Mouse (Mus musculus): ENCODE results near the gene Syn1.

Gene Syn1

DNA sequence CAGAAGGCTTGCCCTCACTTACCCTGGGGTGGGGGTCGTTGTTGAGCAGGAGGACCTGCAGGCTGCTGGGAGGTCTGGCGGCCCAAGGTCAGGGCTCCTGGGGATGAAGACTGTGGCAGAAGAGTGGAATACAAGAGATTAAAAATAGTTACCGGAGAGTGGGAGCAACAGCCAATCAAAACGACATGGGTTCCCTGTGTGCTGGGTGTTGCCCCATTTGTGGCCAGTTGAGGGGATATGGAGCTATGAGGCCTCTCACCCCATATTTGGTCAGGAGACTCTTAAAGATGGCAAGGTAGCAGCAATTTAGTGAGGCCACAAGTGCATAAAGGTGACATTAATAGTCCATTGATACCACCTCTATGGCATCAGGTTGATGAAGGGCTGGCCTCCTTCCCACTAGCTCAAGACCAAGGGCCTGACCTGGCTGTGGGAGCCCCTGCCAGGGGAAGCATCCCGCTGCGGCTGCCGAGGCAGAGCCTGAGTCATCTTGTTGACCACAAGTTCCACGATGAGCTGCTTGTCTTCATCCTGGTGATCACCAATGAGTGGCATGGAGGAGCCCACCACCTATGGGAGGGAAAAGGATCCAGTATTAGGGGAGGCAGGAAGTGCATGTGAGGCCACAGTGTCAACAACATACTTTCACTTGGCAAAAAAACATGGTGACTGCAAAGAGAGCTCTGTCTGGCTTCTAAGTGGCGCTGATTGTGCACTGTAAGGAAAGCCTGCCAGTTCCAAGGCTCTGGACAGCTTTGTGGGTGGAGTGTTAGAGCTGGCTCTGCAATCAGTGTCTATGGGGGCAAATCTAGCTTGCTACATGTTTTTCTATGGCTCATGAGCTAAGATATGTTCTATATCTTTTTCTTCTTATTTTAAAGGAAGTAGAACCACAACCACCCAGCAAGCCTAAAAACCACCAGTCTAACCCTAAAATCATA is 57.4 kb downstream of the Syn1 start:
- no peak for DNase-seq (ENCODE audit: low read depth in 1 of 2, low spot score in 2 of 2)

DNA sequence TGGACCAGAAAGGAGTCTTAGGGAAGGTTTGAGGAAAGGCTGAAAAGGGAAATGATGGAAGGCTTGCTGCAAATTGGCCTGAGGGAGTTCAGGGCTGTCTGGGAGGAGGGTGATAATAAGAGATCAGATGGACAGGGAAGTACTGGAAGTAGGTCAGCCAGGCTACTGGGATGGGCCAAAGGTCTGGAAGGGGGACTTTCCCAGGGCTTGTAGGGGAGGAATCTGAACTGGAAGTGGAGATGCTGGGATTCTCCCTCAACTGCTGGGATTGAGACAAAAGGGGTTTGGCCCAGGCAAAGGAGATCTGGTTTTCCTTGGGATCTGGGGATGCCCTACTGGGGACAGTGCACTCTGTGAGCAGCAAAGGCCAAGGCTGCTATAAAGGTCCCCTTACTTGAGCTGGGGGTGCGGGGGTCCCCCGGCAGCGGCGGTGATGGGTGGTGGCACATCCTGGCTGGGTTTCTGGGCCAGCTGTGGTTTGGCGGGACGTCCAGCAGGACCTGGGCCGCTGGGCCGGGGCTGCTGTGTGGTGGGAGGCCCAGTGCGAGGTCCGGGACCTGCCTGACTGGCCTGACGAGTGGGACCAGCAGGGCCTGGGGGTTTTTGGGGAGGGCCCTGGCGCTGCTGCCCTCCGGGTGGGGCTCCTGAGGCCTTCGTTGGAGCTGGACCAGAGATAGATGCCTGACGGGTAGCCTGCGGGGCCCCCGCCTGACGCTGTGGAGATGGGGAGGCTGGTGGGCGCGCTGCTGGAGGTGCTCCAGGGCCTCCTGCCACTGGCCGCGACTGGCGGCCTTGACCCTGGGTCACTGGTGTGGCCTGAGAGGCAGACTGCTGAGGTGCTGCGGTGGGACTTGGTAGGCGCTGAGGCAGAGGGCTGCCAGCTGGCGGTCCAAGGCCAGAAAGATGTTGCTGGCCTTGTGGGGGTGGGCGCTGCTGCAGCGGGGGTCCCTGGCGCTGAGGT is 58.4 kb downstream of the Syn1 start:
- DNase-seq (ENCODE audit: low read depth in 1 of 2, low spot score in 2 of 2), result no peak

DNA sequence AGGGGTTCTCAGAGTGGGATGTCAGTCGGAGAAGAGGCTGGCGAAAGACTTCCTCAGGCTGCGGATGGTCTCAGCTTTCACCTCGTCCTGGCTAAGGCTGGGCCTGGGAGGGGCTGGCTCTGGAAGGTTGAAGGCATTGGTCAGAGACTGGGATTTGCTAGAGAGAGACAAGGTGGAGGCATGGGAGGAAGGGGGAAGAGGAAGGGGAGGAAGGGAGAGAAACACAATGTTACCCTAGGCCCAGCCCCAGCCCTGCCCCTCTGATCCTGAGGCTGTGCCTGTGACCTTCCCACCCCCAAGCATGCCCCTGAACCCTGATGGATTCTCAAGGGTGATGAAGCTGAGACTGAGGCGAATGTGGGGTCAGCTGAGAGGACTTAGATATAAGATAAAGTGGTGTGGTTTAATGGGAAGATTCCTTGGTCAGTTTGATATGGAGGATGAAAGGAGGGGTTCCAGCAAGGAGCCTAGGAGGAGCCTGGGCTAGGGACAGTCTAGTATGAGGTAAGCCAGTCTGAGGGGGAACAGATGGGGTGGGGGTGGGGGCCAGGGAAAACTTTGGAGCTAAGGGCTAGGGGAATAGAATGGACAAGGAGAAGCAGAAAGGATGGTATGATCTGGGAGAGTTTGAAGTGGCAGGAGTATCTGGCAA is 59.2 kb downstream of the Syn1 start:
- DNase-seq (ENCODE audit: low read depth in 1 of 2, low spot score in 2 of 2), result no peak

DNA sequence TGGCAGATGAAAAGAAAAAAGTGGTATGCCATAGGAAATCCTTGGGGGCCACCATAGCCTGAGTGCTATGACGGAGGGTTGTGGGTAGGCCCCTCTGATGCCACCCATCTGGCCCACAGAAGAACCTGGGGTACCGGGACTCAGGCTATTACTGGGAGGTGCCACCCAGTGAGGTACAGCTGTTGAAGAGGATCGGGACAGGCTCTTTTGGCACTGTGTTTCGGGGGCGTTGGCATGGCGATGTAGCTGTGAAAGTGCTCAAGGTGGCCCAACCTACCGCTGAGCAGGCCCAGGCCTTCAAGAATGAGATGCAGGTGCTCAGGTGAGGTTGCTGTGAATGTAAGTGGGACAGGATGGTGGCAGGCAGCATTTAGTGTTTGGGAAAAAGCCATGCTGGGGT is 67.0 kb downstream of the Syn1 start:
- no peak for DNase-seq (ENCODE audit: low read depth in 1 of 2, low spot score in 2 of 2)

DNA sequence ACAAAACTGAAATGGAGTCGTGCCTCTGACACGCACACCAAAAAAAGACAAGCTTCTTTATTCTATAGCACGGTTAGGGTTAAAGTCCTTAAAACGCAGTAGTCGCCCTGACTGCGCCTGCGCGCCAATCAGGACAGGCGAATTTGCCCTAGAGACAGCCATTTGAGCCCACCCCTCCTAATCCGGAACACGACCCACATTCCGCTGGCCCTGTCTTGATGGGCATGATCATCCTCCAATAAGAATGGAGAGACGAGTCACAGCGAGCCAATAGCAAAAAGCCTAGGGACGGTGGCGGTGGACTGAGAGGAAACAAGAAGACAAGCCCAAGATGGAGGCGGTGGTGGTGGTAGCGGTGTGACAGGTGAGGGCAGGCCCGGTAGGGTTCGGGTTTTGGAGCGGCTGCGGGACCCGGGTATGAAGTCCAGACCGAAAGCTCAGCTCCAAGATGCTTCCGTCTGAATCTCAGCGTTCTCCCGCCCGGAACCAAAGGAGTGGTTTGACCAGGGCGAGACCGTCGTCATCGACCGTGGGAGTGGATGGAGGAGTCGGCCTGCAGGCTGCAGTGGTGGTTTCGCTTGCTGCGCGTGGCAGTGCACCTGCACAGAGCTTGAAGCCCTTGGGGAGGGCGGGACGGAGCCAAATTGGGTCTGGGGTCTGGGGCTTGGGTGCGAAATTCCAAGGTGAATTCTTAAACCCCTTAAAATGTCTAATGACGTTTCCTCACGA is 72.4 kb downstream of the Syn1 start:
- peak; percentile 78 to 84 for DNase-seq (ENCODE audit: low read depth in 1 of 2, low spot score in 2 of 2)

DNA sequence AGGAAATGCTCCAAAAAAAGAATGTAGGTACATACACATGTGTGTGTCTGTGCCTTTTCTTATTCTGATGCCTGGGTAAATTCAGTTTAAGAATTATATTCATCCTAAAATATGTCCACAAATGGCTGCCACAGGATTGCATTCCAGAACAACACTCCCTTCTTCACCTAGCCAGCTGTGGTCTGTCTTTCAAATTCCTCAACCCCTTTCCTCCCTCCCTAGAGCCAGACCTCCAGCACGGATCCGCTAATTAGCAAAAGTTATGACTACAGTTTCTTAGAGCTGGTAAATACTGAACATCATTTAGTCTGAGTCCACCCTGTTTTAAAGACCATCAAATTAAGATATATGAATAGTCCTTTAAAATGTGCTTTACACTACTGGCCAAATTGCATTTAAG is 73.0 kb downstream of the Syn1 start:
- DNase-seq (ENCODE audit: low read depth in 1 of 2, low spot score in 2 of 2), result no peak

DNA sequence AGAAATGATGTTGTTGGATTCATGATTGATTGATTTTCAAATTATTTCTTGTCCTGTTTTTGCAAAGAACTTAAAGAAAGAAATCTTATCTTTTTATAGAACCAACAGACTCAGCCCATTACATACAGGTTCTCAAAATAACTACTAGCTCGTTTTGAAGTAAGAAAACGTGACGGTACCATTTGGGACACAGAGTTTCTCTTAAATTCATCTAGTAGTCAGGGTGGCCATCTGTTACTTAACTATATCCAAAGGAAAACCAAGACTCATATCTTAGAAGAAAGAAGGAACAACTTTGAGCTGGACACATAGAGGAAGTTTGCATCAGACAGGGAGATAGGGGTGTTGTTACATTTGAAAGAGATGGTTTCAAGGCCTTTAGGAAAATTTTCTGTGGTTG is 73.6 kb downstream of the Syn1 start:
- DNase-seq (ENCODE audit: low read depth in 1 of 2, low spot score in 2 of 2), result no peak

DNA sequence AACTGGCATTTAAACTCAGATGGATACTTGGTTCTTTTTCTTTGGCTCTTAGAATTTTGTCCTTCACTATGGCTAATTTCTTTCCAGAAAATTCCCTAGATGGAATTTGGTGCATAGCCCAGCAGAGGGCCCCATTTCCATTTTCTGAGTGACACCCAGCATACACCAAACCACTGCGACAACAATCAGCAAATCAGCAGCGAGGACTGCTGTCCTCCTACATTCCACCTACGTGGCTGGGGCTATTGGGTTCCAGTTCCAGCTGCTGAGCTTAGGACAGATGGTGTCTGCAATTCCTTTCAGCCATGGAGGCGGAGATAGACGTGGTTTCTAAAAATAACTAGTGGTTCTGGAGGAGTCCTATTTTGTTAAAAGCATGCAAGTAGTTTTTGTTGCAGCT is 91.9 kb downstream of the Syn1 start:
- no peak for DNase-seq (ENCODE audit: low read depth in 1 of 2, low spot score in 2 of 2)

DNA sequence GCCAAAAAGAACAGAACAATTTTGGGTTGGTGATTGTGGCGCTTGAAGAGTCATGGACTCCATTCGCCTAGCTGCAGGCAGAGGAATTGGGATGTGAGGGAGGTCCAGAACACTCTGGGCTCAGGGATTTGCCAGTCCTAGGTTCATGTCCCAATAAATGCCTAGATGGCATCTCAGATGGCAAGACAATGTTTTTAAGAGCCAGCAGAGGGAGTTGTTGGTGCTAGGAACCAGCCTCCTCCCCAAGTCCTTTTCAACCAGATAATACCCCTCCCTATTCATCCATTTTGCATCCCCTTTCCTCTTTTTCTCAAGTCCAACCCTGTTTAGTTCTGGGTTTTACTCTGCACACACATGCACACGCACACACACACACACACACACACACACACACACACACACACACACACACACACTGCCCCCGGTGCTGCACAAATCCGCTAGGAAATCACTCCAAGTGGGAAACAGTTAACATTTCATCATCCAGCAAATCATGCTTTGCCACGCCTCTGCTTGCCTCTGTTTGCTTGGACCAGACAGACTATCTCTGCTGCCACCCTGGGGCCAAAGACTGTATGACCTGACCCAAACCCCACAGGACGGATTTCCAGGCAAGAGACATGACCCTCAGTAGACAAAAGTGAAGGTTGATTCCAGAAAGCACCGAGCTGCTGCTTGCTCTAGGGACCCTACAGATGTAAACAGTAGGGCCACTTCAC is 100.9 kb downstream of the Syn1 start:
- DNase-seq (ENCODE audit: low read depth in 1 of 2, low spot score in 2 of 2), result peak in 1 of 2 experiments; percentile 19

DNA sequence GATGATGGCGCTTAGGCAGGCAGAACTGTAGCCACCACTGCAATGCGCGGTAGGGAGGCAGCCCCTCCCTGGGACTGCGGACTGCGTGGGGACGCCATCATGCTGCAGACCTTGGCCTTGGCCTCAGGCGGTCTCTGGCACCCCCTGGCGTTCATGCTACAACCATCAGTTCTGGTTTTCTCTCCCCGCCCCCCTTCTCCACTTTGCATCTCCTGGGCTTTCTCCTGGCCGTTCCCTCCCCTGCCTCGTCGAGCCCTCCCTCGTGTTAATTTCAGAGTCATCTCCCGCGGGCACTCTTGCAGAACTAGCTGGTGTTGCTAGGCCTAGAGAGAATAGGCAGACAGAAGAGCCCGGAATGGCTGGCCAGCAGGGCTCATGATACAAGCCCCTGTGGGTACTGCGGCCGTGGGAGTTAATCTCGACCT is 101.6 kb downstream of the Syn1 start:
- peak; percentile 33 to 62 for DNase-seq (ENCODE audit: low read depth in 1 of 2, low spot score in 2 of 2)

DNA sequence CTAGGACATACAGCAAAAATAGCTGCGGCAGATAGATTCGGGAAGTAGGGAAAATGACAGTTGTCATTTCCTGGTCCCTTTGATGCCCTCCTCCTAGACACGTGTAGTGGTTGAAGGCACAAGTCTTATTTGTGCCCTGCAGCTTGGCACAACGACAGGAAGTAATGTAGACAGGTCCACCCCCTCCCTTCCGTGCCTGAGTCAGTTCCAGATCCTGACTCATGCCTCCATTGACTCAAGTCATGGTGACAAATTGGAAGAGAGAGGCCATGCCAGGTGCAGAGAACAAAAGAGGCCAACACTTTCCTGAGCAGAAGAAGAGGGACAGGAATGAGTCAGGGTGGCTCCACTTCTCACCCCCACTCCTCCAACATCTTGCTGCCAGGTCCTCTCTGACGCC is 103.8 kb downstream of the Syn1 start:
- no peak for DNase-seq (ENCODE audit: low read depth in 1 of 2, low spot score in 2 of 2)
